Mouse (Mus musculus): ENCODE measurements around the gene Trappc4. TPM values are rescaled to one million over a fixed set of nuclear protein-coding genes. Genes with fewer than 3 reads are reported as not detected.

The Trappc4 gene
- polyA plus RNA-seq (2012; rRNA removed), result 123 and 141 TPM in 2 replicates

DNA sequence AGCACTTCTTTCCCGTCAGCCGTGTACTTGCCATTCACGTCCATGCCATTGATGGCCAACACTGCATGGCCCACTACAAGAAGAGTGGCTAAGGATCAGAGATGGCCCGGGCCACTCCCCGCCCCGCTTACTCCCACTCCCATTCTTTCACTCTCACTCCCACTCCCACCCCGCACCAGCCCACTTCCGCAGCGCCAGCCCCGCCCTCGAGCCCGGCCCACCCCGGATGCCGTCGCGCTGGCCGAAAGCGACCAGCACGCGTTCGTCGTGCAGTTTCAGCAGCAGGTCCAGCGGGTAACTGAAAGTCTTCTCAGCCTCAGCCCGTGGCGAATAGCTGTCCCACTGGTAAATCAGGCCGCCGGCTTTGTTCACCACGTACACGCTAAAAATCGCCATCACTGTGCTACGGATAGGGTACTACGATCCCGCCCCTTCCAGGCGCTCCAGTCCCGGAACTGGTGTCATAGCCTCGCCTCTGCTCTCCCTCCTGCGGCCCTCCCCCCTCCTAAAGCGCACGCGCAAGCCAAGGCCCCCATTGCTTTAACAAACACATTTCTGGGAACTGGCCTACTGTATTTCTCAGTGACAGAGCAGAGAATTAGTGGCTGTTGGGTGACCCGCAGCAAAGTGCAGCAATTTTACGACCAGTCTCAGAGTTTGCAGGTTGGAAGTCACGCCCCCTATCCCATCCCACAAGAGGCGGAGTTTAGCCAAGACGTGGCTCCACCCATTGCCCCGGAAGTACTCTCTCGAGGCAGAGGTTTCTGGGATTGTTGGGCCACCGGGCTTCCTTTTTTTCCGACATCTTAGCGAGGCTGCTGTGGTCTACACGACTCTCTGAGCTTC, at the start of gene Trappc4, which contains the start of gene Rps25:
TSS of gene Trappc4 (minus strand) at position 695 of the 846 bp plus-strand sequence.
TSS of gene Rps25 (plus strand) at position 234 of the 846 bp plus-strand sequence.

DNA sequence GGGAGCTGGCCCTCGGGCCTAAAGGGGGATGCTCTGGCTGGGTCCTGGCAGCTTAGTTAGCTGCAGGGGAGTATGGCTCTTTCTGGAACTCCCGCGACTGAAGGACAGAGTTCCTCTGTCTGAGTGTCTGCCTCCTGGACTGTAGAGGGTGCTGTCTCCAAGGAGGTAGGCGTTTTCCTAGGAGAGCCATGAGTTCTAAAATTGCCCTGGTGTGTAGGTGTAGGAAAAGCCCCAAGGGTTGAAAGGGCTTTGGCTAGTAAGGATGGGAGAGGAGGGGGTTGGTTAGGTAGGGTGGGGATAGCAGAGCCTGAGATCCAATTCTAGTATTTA, 47.5 kb upstream of the Trappc4 start, which contains the start of gene Upk2:
TSS of gene Upk2 (minus strand) at position 86 of the 330 bp plus-strand sequence.

DNA sequence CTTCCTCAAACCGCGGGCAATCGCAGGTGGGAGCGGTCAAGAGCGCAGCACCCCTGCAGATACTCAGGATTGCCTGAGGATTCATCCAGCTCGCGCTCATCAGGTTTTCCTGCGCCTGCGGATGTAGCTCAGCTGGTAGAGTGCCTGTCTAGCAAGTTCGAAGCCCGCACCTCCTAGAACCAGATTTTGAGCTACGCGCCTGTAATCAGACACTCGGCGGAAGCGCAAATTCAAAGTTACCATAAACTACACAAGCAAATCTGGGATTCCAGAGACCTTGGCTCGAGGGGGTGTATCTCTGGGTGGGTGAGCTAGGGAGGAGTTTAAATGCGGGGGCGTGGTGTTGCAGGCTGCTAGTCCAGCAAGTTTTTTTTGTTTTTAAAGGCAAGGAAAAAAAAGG, 33.6 kb upstream of the Trappc4 start, which contains the start of gene Foxr1:
TSS of gene Foxr1 (minus strand) at position 176 of the 400 bp plus-strand sequence.

DNA sequence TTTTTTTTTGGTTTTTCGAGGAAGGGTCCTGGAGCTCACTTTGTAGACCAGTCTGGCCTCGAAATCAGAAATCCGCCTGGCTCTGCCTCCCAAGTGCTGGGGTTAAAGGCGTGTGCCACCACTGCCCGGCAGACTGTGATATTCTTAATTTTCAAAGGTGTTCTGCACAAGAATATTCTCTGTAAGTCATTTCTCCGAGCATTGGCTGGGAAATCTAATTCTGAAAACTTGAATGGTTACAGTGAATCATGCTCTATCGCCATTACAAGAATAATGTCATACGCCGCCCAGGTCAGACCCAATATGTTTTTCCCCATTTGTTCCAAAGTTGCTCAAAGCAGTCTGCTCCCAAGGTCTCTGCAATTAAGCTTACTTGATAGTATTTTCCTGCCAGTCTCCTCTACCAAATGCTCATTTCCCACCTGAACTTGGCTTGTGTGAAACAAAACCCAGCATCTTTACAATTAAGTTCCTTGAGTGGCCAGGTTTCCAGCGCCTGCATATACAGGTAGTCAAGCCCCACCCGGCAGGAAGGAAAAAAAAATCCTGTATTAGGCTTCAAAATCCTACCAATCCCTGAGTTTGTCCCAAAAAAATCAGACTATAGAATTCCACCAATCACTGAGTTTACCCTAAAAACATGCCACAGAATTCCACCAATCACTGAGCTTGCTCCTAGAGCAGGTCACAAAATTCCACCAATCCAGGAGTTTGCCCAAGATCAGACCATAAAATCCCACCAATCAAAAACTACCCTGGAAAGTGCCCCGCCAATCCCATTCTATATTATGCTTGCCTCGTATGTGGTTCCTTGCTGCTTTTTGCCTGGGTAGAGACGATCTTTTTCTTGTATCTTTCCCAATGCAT, 11.4 kb upstream of the Trappc4 start, which contains the start of gene Ccdc84:
TSS of gene Ccdc84 (minus strand) at position 51 of the 867 bp plus-strand sequence.

DNA sequence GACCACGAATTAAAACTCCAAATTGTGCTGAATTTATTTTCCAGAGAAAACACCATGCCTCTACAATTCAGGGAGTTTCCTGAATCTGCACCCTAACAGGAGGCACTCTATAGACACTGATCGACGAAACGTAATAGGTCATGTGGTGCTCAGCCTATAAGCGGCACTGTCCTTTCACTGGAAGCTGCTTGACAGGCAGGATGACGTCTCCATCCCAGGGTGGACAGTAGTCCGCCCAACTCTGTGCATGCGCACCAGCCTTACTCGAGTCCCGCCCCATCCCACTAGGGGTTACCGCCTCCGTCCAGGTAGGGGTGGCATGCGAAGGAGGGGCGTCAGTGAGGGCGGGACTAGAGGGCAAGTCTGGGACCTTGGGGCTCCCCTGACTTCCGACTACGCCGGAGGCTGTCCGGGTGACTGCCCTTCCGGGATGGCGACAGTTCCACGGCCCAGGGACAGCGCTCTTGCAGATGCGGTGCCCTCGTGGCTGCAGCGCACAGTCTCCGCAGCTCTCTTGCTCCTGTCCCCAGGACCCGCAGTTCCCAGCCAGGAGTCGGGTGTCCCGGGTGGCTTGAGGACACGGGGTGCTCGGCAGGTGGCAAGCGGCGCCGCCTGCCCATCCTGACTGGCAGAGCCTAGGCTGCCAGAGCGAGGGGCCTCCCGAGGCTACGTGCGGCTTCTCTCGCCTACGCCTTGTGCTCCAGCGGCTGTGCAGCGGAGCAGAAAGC, 10.6 kb downstream of the Trappc4 start, which contains the start of gene Slc37a4:
TSS of gene Slc37a4 (plus strand) at position 169 of the 728 bp plus-strand sequence.

DNA sequence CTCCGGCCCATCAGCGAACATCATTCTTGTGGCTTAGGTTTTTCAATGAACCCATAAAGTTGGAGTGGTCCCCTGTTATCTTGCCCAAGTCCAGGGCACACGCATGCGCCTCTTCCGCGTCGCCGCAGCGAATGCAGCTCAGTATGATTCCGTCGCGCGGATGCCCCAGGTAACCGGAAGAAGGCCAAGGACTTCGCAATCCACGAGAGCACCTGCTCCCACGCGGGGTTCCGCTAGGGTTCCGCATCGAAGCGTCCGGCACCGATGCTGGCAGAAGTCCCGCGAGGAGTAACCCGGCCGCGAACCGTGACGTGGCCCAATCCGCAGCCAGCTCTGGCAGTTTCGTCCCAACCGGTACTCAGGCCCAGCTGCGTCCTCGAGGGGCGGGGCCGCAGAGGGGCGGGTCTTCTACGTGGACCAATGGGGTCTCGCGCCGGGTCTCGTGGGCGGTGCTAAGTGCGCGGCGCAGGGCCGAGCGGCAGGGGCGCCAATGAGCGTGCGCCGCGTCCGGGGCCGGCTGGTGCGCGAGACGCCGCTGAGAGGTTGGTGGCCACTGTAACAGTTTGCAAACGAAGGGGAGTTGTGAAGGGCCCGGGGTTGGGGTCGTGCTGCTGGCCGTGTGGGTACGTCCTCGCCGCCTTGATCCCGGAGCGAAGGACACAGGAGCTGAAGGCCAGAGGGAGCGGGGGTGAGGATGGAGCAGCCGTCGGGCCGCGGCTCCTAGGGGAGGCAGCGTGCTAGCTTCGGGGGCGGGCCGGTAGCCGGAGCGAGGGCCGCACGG, 28.2 kb downstream of the Trappc4 start, which contains the start of gene Hyou1:
TSS of gene Hyou1 (plus strand) at position 437 of the 781 bp plus-strand sequence.

DNA sequence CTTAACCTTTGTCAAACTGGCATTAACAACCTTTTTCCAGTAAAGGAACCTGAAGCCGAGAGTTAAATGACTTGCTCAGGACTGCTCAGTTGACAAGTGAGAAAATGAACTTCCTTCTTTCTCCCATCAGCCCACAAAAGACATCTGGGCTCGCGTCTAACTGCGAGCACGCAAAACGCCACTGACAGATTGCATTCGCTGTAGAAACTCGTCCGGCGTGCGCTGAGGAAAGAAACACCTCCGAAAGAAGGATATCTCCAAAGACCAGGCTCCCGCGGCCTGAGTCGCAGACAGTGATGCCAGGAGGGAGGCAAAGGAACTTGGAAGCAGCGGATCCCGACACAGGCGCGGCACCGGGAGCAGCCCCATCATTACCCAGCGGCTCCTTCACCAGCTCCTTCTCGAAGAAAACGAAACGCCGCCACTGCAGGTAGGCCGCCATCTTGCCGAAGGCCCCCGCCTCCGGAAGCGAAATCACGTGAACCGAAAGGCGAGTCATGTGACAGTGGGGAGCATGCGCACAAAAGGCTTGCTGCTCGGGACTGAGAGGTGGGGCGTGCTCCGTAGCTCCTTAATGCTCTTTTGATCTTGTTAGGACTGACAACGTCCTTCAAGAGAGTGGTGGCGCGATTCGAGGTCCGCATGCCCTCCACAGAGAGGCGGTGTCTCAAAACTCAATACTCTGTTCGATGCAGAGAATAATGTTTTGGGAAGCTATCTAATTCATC, 46.0 kb downstream of the Trappc4 start, which contains the start of gene Vps11:
TSS of gene Vps11 (minus strand) at position 481 of the 728 bp plus-strand sequence.

Other genes with a start within 250 kb of the Trappc4 start
- 19.7 and 24.1 TPM in 2 replicates for gene Cbl, start 173.6 kb downstream of the Trappc4 start, polyA plus RNA-seq (2012; rRNA removed)
- 0.05 and 0.14 TPM in 2 replicates for gene Ccdc153, start 166.9 kb downstream of the Trappc4 start, polyA plus RNA-seq (2012; rRNA removed)
- gene Pdzd3, start 156.1 kb downstream of the Trappc4 start, polyA plus RNA-seq (2012; rRNA removed), result 0.20 and 0.31 TPM in 2 replicates
- 2.0 and 2.4 TPM in 2 replicates for gene Nlrx1, start 139.0 kb downstream of the Trappc4 start, polyA plus RNA-seq (2012; rRNA removed)
- 19.3 and 19.5 TPM in 2 replicates for gene Abcg4, start 119.0 kb downstream of the Trappc4 start, polyA plus RNA-seq (2012; rRNA removed)
- gene Hinfp, start 101.9 kb downstream of the Trappc4 start, polyA plus RNA-seq (2012; rRNA removed), result 38.6 and 43.6 TPM in 2 replicates
- 19.9 and 22.4 TPM in 2 replicates for gene C2cd2l, start 87.3 kb downstream of the Trappc4 start, polyA plus RNA-seq (2012; rRNA removed)
- gene Dpagt1, start 81.6 kb downstream of the Trappc4 start, polyA plus RNA-seq (2012; rRNA removed), result 20.6 and 44.7 TPM in 2 replicates
- 292 and 369 TPM in 2 replicates for gene H2afx, start 72.9 kb downstream of the Trappc4 start, polyA plus RNA-seq (2012; rRNA removed)
- gene Hmbs, start 63.4 kb downstream of the Trappc4 start, polyA plus RNA-seq (2012; rRNA removed), result 111 and 135 TPM in 2 replicates
- 24.8 and 28.6 TPM in 2 replicates for gene Vps11, start 45.9 kb downstream of the Trappc4 start, polyA plus RNA-seq (2012; rRNA removed)
- gene Hyou1, start 28.1 kb downstream of the Trappc4 start, polyA plus RNA-seq (2012; rRNA removed), result 59.1 and 68.3 TPM in 2 replicates
- gene Slc37a4, start 10.7 kb downstream of the Trappc4 start, polyA plus RNA-seq (2012; rRNA removed), result 20.2 TPM in 2 replicates
- 853 and 1,290 TPM in 2 replicates for gene Rps25, start 461 bp downstream of the Trappc4 start, polyA plus RNA-seq (2012; rRNA removed)
- 37.0 and 40.8 TPM in 2 replicates for gene Ccdc84, start 11.0 kb upstream of the Trappc4 start, polyA plus RNA-seq (2012; rRNA removed)
- not detected in 2 replicates for gene Foxr1, start 33.5 kb upstream of the Trappc4 start, polyA plus RNA-seq (2012; rRNA removed)
- gene Upk2, start 47.4 kb upstream of the Trappc4 start, polyA plus RNA-seq (2012; rRNA removed), result 0.11 and 0.43 TPM in 2 replicates
- gene Bcl9l, start 75.2 kb upstream of the Trappc4 start, polyA plus RNA-seq (2012; rRNA removed), result 15.7 and 19.1 TPM in 2 replicates
- gene Cxcr5, start 154.3 kb upstream of the Trappc4 start, polyA plus RNA-seq (2012; rRNA removed), result not detected in 2 replicates
- gene Ddx6, start 197.3 kb upstream of the Trappc4 start, polyA plus RNA-seq (2012; rRNA removed), result 52.3 and 67.1 TPM in 2 replicates